Mouse (Mus musculus) right cerebral cortex, adult 18-20 months (tissue): ENCODE data around the gene Pogz.
"Not testable (repeated sequence)": the region's sequence is repeated elsewhere in the genome, so short reads cannot be mapped to it uniquely, and the experiment has no call there.

Experiments used
- DNase-seq: peaks from one replicate; pipeline ENCODE4 v3.0.0; 2022; ENCODE audit warnings: mixed read lengths

Gene Pogz

DNA sequence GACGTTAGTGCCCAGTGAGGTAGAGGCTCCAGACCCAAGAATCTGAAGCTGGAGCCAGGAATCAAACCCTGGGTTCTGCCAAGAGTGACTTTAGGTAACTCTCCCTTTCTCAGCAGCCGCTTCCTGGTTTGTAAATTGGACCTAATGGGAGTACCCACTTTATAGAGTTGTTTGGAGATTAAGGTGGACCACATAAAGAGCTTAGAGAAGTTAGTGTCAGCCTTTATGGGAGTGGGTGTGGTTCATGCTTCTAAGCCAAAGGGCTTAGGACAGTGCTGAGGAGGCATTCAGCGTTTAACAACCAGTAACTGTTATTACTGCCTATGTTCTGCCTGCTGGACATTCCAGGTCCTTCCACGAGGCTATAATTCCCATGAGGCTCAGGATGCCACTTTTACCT is 81.5 kb downstream of the Pogz start:
- DNase-seq, result no peak

DNA sequence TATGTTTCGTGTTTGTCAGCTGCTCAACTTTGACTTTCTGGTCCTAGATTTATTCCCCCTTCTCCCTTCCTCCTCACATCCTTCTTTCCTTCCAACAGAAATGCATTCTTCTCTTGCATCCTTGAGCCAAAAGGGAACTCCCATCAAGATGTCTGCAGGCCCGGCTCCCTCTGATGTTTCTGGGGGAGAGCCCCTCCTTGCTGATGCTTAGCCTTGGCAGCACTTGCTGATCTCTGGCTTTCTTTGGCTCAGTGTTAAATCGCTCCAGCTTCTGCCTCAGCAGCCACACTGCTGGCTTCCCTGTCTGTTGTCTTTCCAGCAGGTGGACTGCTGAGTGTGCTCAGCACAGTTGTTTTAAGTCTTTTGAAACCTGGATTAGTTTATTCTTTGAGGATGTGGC is 83.7 kb downstream of the Pogz start:
- DNase-seq, result no peak

DNA sequence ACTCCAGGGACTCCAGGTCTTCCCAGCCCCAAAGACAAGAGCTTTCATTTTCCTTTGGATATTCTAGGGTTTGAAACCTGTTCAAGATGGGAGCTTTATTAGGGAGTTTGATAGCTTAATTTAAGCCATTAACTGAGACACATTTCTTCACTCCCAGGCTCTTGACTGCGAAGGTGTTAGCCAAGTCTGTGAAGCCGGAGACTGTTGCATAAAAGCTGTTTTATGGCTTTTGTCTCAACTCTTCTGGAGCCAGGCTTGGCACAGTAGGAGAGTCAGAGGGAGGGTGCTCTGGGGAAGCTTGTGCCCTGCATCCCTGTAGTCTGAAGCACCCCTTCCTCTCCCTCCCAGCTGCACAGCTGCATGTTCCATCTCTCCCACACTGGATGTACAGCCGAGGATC is 85.0 kb downstream of the Pogz start:
- no peak for DNase-seq

DNA sequence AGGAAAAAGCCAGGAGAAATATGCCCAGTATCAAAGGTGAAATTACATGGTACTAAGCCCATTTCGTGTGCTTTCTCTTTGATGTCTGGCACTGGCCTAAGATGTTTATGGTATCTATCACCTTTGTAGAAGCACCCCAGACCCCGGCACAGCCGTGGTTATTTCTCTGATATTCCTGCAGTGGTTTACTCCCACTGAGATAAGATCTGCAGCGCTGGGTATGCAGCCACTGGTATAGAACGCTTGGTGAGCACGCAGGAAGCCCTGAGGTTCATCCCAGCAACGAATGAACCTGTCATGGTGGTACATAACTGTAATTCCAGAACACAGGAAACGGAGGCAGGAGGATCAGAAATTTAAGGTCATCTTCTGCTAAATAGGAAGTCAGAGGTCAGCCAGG is 87.3 kb downstream of the Pogz start:
- DNase-seq, result no peak

DNA sequence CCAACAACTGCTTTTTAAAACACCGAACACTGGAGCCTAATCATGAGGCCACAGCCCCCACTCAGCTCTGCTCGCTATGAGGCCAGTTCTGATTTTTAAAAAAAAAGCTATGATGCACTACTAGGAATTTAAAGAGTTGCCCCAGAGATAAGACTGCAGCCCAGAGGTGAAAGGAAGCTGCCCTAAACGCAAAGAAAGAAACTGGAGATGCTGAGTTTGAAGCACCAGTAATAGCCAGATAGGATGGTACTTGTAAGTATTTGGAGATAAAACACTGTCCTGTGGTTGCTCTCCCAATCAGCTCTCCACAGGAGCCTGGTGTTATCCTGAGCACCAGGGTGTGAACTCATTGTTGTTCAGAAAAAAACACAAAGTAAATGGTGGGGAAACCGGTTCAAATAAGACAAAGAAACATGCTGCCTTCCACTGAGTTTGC is 89.0 kb downstream of the Pogz start:
- DNase-seq, result not testable (repeated sequence)

DNA sequence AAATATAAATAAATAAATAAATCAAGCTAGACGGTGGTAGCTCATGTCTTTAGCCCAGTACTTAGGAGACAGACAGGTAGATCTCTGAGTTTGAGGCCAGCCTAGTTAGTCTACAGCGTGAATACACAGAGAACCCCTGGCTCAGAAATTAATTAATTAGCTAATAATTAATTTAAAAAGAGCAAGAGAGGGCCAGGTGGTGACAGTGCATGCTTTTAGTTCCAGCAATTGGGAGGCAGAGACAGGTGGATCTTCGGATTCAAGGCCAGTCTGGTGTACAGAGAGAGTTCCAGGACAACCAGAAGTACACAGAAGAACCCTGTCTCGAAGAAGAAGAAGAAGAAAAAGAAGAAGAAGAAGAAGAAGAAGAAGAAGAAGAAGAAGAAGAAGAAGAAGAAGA is 91.6 kb downstream of the Pogz start:
- DNase-seq, result not testable (repeated sequence)

DNA sequence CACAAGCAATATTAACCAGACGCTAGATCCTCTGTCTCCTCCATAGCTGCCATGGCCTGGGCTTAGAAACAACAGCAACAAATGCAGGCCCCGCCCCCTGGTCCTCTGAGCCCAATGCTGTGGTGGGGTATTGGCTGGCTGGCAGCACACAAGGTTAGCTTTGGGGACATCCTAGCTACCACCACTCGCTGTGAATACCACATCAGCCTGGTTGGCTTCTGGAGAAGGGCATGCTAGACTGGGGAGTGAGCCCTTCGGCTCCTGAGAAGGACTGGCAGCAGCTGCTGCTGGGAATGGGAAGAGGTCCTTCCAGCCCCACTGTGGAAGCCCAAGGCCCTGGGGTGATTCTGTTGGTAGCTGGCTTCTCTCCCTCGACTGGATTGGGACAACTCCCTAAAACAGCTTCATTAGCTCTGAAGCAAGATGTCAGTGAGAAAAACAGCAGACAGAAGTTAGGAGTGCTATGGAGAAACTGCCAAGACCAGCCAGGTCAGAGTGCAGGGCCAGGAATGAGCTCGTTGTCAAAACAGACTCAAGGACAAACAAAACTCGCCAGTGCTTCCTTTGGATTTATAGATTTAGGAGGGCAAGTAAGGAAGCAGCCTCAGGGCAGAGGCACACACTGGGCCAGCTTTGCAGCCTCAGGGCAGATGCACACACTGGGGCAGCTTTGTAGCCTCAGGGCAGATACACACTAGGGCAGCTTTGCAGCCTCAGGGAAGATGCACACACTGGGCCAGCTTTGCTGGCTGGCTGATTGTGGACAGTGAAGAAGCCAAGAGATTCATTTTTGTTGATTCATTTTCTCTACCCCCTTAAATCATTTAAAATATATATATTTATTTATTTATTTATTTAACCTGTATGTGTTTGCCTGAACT is 93.3 kb downstream of the Pogz start:
- not testable (repeated sequence) for DNase-seq

DNA sequence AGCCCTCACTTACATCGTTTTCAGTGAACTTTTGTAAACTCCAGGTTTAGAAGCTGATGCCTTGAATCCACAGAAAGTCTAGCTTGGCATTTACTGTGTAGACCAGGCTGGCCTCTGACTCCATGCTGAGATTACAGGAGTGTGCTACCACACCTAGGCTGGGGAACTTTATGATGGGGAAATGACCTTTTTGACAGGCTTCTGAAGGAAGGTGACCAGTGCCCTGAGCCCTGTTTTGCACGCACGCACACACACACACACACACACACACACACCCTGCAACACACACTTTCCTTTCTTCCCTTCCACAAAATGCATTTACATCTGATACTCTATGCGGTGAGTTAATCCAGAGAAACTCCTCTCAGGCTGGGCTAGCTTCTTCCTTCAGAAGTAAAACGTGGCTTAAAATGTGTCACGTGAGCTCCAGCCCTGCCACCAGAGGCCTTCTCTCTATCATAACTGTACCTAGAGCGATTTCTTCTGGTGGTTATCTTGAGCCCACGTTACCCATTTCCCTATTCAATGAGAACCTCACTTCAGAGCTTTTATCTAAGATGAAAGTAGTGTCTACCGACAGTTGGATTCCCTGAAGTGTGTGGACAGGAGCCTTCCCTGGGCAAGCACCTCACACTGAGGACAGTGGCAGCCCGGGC is 94.2 kb downstream of the Pogz start:
- not testable (repeated sequence) for DNase-seq
